Mouse (Mus musculus): ENCODE measurements around the gene Osbpl7. TPM values are rescaled to one million over a fixed set of nuclear protein-coding genes. Genes with fewer than 3 reads are reported as not detected.
A peak's percentile ranks its signal among the peaks of the same experiment; 100 is the strongest.

The Osbpl7 gene
- polyA plus RNA-seq, 1 experiment = 1.8 TPM

DNA sequence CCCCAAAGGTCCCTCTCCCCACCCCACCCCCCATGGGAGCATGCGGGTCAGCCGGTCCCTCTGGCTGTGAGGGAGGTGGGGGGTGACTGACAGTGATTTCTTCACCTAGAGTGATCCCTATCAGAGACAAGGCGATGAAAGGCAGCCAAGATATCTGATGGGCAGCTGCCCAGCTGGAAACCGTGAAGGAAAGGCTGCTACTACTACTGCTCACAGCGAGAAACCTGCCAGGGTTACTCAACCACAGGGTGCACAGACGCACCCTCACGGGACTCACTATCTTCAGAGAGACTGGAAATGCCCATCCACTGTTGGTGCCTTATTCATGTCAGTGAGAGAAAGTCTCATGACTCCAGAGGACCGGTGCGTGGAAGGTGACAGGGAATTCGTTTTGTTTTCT lies 25.5 kb upstream of the Osbpl7 start:
- peaks cover 12% of the 10 kb centered on the region for H3K79me3 ChIP-seq (ENCODE audit: low read depth)
- H3K27me3 ChIP-seq (ENCODE audit: control insufficient read depth, insufficient read depth, insufficient read length) = no peaks in the 10 kb centered on the region
- no peak overlapping the region for H3K4me3 ChIP-seq (ENCODE audit: insufficient read depth, poor library complexity, severe bottlenecking)
- H3K36me3 ChIP-seq (ENCODE audit: control insufficient read depth, insufficient read depth) = peaks cover 14% of the 10 kb centered on the region
- H3K79me2 ChIP-seq (ENCODE audit: control insufficient read depth, insufficient read depth) = peaks cover 39% of the 10 kb centered on the region
- no peak for TF ChIP-seq FOSL1 (IDR thresholded peaks at IDR 0.05; ENCODE audit: insufficient read depth, low read length, poor library complexity, severe bottlenecking)
- TF ChIP-seq MYOG (IDR thresholded peaks at IDR 0.05; ENCODE audit: control insufficient read depth, extremely low read depth, insufficient read length) = no peak
- no peak for TF ChIP-seq MYOD1 (IDR thresholded peaks at IDR 0.05; ENCODE audit: control insufficient read depth, insufficient read length, low read depth)
- no peak for TF ChIP-seq CEBPB (IDR thresholded peaks at IDR 0.05; ENCODE audit: low read depth)
- TF ChIP-seq MAX (IDR thresholded peaks at IDR 0.05) = no peak
- no peak for TF ChIP-seq USF1 (IDR thresholded peaks at IDR 0.05; ENCODE audit: low read depth)
- no peak overlapping the region for H3ac ChIP-seq (ENCODE audit: control insufficient read depth, insufficient read length, low read depth)

DNA sequence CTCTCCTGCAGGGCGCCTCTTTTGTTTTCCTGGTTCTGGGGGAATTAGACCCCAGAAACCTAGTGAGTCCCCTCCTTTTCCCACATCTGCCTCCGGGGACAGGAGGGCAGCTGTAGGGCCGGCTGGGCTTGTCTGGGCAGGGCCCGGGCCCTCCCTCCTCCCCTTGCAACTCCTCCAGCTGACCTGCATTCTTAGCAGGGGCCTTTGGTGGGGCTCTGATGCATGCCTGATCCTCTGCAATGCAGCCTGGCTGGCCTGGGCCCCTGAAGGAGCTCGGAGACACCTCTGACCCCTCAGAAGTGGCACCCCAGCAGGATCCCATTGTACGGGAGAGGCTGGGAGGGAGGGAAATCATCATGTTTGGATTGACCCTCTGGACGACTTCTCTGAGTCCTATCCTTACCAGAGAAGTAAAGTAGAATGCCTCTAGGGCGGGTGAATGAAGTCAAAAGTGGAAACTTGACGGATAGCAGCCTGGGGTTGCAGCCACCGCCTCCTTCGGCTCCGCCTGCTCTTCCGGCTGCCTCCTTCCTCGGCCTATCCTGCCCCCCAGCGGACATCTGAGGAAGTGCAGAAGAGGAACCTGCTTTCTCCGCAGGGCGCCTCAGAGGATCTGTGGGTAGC lies 24.6 kb upstream of the Osbpl7 start:
- TF ChIP-seq USF1 (IDR thresholded peaks at IDR 0.05; ENCODE audit: low read depth) = no peak
- peak; percentile 29 for TF ChIP-seq MAX (IDR thresholded peaks at IDR 0.05)
- peak; percentile 84 for TF ChIP-seq CTCF (IDR thresholded peaks at IDR 0.05; ENCODE audit: control insufficient read depth, insufficient read depth, insufficient read length)
- Histone ChIP-seq H3K79me3 (ENCODE audit: low read depth) (peaks cover 12% of the 10 kb centered on the region), H3K79me2 (ENCODE audit: control insufficient read depth, insufficient read depth) (peaks cover 39% of the 10 kb centered on the region), H3K27me3 (ENCODE audit: control insufficient read depth, insufficient read depth, insufficient read length) (no peaks in the 10 kb centered on the region), H3K4me3 (ENCODE audit: insufficient read depth, poor library complexity, severe bottlenecking) (no peak overlapping the region), H3ac (ENCODE audit: control insufficient read depth, insufficient read length, low read depth) (peak overlapping the region; percentile 58), H3K36me3 (ENCODE audit: control insufficient read depth, insufficient read depth) (peaks cover 14% of the 10 kb centered on the region)

DNA sequence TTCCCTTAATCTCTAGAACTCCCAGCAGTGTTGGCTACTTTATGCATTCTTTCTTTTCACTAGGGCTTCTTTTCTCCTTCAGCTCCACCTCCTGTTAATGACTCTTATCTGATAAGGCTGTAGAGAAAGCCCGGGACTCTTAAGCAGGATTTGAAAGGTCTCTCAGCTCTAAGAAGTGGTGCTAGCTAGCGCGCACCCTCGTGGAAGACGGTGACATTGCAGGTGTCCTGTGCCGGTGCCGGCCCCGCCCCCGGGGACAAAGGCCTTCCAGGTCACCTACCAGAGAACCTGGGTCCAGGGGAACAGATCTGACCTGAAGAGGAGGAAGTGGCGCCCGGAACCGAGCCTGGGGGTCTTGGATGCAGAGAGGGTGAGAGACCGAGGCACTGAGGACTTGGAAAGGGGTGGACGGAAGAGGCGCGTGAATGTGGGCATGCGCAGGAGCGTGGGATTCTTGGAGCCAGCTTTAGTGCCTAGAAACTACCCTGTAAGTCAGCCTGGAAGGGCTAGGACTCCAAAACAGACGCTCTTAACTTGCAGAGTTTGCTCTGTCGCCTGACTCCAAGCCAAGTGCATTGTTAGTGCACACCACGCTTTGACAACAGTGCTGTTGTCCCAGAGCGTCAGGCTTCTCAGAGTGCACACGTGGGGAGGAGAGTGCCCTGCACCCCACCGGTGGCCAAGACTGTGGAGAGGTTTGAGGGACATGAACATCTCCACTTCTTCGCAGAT lies 20.6 kb upstream of the Osbpl7 start, which contains the start of gene Scrn2:
Gene Scrn2, plus strand, starts transcription at position 253 of the 732 bp plus-strand sequence.
- peaks cover 11% of the 10 kb centered on the region for H3K79me2 ChIP-seq (ENCODE audit: control insufficient read depth, insufficient read depth)
- peaks cover 5% of the 10 kb centered on the region for H3K36me3 ChIP-seq (ENCODE audit: control insufficient read depth, insufficient read depth)
- no peaks in the 10 kb centered on the region for H3K27me3 ChIP-seq (ENCODE audit: control insufficient read depth, insufficient read depth, insufficient read length)
- peak within 1 kb of the TSS; percentile 78 for H3ac ChIP-seq (ENCODE audit: control insufficient read depth, insufficient read length, low read depth)
- TF ChIP-seq FOSL1 (IDR thresholded peaks at IDR 0.05; ENCODE audit: insufficient read depth, low read length, poor library complexity, severe bottlenecking) (no peak), USF1 (IDR thresholded peaks at IDR 0.05; ENCODE audit: low read depth) (no peak), MAX (IDR thresholded peaks at IDR 0.05) (no peak), CTCF (IDR thresholded peaks at IDR 0.05; ENCODE audit: control insufficient read depth, insufficient read depth, insufficient read length) (peak; percentile 75)
- H3K4me3 ChIP-seq (ENCODE audit: insufficient read depth, poor library complexity, severe bottlenecking) = peak within 1 kb of the TSS; percentile 47
- H3K79me3 ChIP-seq (ENCODE audit: low read depth) = no peaks in the 10 kb centered on the region

GRCm38 (mm10) chr11:97030426-97030825 lies 20.0 kb upstream of the Osbpl7 start:
- no peak for TF ChIP-seq CEBPB (IDR thresholded peaks at IDR 0.05; ENCODE audit: low read depth)
- TF ChIP-seq FOSL1 (IDR thresholded peaks at IDR 0.05; ENCODE audit: insufficient read depth, low read length, poor library complexity, severe bottlenecking) = no peak
- TF ChIP-seq MYOD1 (IDR thresholded peaks at IDR 0.05; ENCODE audit: control insufficient read depth, insufficient read length, low read depth) = no peak
- H3K36me3 ChIP-seq (ENCODE audit: control insufficient read depth, insufficient read depth) = peaks cover 5% of the 10 kb centered on the region
- peaks cover 11% of the 10 kb centered on the region for H3K79me2 ChIP-seq (ENCODE audit: control insufficient read depth, insufficient read depth)
- H3K79me3 ChIP-seq (ENCODE audit: low read depth) = no peaks in the 10 kb centered on the region
- H3ac ChIP-seq (ENCODE audit: control insufficient read depth, insufficient read length, low read depth) = peak overlapping the region; percentile 78
- H3K27me3 ChIP-seq (ENCODE audit: control insufficient read depth, insufficient read depth, insufficient read length) = no peaks in the 10 kb centered on the region
- H3K4me3 ChIP-seq (ENCODE audit: insufficient read depth, poor library complexity, severe bottlenecking) = peak overlapping the region; percentile 47

DNA sequence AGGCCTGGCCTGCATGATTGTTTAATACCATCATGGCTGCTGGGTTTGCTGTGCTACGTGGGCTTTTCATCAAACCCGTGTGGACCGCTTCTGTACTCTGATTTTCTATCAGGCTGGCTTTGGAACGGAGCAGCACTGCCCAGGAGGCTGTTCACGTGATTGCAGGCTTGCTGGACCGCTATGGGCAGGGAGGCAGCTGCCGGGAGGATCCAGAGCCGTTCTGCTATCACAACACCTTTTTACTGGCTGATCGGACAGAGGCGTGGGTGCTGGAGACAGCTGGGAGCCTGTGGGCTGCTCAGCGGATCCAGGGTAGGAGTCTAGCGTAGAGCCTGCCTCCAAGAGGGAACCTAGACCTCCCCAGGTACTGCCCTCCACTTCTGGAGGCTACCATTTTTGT lies 18.5 kb upstream of the Osbpl7 start:
- H3ac ChIP-seq (ENCODE audit: control insufficient read depth, insufficient read length, low read depth) = no peak overlapping the region
- no peaks in the 10 kb centered on the region for H3K27me3 ChIP-seq (ENCODE audit: control insufficient read depth, insufficient read depth, insufficient read length)
- TF ChIP-seq CTCF (IDR thresholded peaks at IDR 0.05; ENCODE audit: control insufficient read depth, insufficient read depth, insufficient read length) = no peak
- no peak for TF ChIP-seq MYOG (IDR thresholded peaks at IDR 0.05; ENCODE audit: control insufficient read depth, extremely low read depth, insufficient read length)
- no peak for TF ChIP-seq USF1 (IDR thresholded peaks at IDR 0.05; ENCODE audit: low read depth)
- no peak for TF ChIP-seq MYOD1 (IDR thresholded peaks at IDR 0.05; ENCODE audit: control insufficient read depth, insufficient read length, low read depth)
- TF ChIP-seq FOSL1 (IDR thresholded peaks at IDR 0.05; ENCODE audit: insufficient read depth, low read length, poor library complexity, severe bottlenecking) = no peak
- no peak for TF ChIP-seq CEBPB (IDR thresholded peaks at IDR 0.05; ENCODE audit: low read depth)
- no peak for TF ChIP-seq MAX (IDR thresholded peaks at IDR 0.05)
- H3K79me3 ChIP-seq (ENCODE audit: low read depth) = no peaks in the 10 kb centered on the region
- no peak overlapping the region for H3K4me3 ChIP-seq (ENCODE audit: insufficient read depth, poor library complexity, severe bottlenecking)
- H3K36me3 ChIP-seq (ENCODE audit: control insufficient read depth, insufficient read depth) = peaks cover 5% of the 10 kb centered on the region
- H3K79me2 ChIP-seq (ENCODE audit: control insufficient read depth, insufficient read depth) = peaks cover 11% of the 10 kb centered on the region

DNA sequence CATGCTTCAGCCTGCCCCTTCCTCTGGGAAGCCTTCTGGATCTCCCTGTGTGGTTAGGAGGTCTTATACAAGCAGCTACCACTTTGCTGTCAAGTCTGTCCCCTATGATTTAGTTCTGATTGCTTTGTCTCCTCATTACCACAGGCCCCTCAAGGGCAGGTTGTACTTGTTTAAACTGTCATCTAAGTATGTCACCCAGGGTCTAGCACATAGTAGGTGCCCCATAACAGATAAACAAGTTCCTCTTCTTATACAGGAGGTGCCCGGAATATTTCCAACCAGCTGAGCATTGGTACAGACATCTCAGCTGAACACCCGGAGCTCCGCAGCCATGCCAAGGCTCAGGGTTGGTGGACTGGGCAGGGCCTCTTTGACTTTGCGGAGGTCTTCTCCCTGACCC lies 17.9 kb upstream of the Osbpl7 start:
- TF ChIP-seq MAX (IDR thresholded peaks at IDR 0.05) (no peak), MYOD1 (IDR thresholded peaks at IDR 0.05; ENCODE audit: control insufficient read depth, insufficient read length, low read depth) (no peak)
- Histone ChIP-seq H3K36me3 (ENCODE audit: control insufficient read depth, insufficient read depth) (peaks cover 5% of the 10 kb centered on the region), H3K27me3 (ENCODE audit: control insufficient read depth, insufficient read depth, insufficient read length) (no peaks in the 10 kb centered on the region), H3K79me3 (ENCODE audit: low read depth) (no peaks in the 10 kb centered on the region), H3K4me3 (ENCODE audit: insufficient read depth, poor library complexity, severe bottlenecking) (no peak overlapping the region), H3K79me2 (ENCODE audit: control insufficient read depth, insufficient read depth) (peaks cover 11% of the 10 kb centered on the region), H3ac (ENCODE audit: control insufficient read depth, insufficient read length, low read depth) (no peak overlapping the region)
